Mouse (Mus musculus): ENCODE data around the gene Elane.

GRCm38 (mm10) chr10:79914131-79914947 lies 28.3 kb downstream of the Elane start:
- TF ChIP-seq KAT2A (conservative IDR thresholded peaks at IDR 0.05; ENCODE audit: low read depth, low read length) (no peak), ZKSCAN1 (IDR thresholded peaks at IDR 0.05; ENCODE audit: low read depth, low read length) (no peak), MAZ (IDR thresholded peaks at IDR 0.05; ENCODE audit: low read depth, low read length) (peak; percentile 21; the same call in 1 of the 2 replicates)
